Mouse (Mus musculus): ENCODE measurements around the gene Gskip. TPM values are rescaled to one million over a fixed set of nuclear protein-coding genes. Genes with fewer than 3 reads are reported as not detected.

Gskip gene
- total RNA-seq (2022), result 10 to 100 TPM; 20.3 to 25.9 (median 23.5) TPM

GRCm38 (mm10) chr12:105683933-105684901, at the start of gene Gskip:
Gene Gskip (plus strand): TSS chr12:105684829.
- DNase-seq, result peak; percentile 19

GRCm38 (mm10) chr12:105636551-105636950, 48.1 kb upstream of the Gskip start:
- DNase-seq, result no peak

DNA sequence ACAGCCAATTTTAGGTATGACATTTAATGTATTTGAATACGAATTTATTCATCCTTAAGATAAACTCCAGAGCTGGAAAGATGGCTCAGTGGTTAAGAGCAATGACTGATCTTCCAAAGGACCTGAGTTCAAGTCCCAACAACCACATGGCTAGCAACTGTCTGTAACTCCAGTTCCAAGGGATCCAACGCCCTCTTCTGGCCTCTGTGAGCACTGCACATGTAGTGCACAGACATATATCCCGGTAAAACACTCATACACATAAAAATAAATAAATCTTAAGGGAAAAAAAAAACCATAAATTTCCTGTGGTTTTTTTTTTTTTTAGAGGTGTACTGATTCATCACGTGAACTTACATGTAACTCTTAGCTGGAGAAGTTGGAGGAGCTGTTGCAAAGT, 47.1 kb upstream of the Gskip start:
- DNase-seq, result no peak

DNA sequence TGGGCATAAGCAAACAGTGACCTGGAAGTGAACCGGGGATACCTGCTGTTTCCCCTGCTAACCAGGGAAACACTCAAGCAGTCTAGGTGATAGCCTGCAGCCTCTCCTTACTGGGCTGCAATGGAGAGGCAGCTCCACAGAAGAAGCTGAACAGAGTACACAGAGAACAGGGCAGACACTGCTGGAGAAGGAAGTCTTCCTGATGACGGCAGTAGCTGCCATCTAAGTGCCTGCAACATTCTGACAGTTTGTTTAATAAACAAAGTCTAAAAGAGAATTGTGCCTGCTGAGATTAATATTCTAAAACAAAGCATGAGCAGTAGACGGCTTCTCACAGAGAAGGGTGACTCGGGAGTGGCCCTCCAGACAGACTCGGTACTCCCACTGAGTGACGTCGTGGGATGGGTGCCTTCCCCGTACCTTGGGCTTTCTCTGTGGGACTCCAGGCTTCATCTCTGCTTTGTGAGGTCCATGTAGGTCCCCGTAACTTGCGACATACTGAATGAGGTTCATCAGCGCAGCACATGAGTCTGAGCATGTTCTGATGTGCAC, 41.8 kb upstream of the Gskip start:
- no peak for DNase-seq

DNA sequence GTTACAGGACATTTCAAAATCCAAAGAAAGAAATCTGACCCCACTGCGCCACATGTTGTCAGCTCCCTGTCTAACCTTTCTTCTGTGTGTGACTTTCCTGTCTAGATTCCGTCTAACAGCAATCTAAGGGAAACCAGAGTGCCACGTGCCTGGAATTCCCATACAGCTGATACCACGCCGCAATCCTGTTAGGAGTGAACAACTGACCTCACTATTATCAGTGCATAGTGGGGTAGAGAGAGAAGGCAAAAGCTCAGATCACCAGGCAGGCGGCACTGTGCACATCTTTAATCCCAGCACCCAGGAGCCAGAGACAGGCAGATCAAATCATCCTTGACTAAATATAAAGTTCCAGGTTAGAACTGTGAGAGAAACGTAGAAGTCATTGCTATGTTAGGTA, 28.8 kb upstream of the Gskip start:
- DNase-seq, result no peak

DNA sequence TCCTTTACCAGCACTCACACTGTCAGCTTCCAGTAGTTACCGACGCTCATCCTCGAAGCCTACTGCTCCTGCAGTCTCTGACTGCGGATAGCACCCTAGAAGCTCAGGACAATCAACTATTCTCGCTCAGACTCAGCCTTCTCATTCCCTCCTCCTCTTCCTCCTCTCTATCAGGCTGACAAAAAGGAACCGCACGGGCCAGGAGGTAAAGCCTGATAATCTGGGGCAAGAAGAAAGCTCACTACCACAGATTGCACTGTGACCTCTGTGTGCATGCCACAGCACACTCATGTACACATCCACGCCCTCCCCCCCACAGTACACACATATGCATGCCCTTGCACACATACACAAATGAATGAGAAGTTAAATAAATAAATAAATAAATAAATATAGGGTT, 8.4 kb upstream of the Gskip start:
- no peak for DNase-seq

- DNase-seq, result no peak
These were observed 6.4 kb upstream of the Gskip start for GRCm38 (mm10) chr12:105678211-105678610.

GRCm38 (mm10) chr12:105678762-105679161, 5.9 kb upstream of the Gskip start:
- no peak for DNase-seq

DNA sequence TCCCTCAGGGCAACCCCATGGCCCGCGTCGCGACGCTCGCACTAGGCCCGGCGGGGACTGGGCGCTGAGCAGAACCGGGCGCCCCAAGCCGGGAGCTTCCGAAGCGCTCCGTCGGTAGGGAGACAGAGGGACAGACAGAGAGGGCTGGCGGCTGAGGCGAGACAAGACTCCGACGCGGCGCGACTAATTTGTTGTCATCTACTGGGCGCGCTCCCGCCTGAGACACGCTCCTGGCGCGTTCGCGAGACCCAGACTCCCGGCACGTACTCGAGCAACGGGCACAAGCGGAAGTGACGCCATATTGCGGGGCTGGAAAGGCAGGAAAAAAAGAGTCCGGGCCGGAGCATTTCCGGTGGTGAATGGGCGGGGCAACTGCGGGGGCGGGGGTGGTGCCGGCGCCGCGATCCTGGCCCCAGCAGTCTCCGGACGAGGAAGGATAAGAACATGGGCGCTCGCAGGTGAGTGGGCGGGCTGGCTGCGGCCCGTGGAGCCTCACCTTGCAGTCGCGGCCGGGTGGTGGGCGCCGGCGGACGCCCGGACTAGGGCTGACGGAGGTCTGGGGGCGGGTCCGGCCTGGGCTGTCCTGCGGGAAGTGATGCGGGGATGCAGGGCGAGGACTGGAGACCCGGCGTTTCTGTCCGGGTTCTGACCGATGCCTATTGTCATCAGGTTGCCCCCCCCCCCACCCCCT, 517 bp downstream of the Gskip start, which contains the start of gene Atg2b:
TSS of gene Atg2b (minus strand) at position 211 of the 691 bp plus-strand sequence.
- DNase-seq, result peak; percentile 93

DNA sequence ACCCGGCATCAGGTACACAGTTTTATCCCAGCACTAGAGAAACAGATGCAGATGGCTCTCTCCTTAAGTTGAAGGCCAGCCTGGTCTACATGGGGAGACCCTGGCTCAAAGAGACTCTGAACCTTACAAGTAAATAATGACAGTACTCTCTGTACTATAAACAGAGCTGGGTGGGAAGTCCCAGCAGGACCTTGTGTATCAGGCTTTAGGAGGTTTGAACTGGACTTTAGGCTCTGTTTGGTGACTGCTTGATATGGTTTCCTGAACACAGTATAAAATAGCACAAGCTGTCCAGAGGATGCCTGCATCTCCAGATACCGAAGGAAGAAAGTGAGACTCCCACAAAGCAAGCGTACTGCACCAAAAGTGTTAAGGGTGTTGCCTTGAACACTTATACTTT, 2.2 kb downstream of the Gskip start:
- no peak for DNase-seq

- no peak for DNase-seq
These were observed 2.8 kb downstream of the Gskip start for GRCm38 (mm10) chr12:105687416-105687815.

DNA sequence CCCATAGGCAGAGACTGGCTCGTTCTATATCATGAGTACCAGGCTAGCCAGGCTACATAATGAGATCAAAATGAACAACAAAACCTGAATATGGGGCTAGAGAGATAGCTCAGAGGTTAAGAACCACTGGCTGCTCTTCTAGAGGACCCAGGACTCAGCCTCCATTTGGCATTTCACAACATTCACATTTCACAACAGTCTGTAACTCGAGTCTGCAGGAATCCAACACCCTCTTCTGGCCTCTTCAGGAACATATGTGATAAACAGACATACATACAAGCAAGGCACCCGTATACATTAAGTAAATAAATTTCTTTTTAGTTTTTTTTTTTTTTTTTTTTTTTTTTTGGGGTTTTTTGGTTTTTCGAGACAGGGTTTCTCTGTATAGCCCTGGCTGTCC, 3.9 kb downstream of the Gskip start:
- no peak for DNase-seq

- DNase-seq, result no peak
These were observed 4.8 kb downstream of the Gskip start for GRCm38 (mm10) chr12:105689435-105689834.

DNA sequence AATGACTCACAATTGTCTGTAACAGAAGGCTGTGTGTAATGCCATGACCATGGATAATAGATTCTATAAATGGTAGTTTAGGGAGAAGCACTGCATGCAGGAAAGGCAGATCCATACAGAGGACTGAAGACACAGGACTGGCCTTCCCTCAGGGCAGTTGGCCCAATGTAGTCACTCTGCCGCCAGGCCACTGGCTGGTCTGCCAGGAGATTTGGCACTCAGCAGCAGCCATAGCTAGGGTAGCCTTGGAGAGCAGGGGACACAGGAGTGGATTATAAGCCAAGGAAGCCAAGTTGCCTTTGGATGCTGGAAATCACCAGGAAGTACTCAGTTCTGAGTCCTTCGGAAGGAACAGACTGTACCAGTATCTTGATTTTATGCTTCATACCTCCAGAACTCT, 9.4 kb downstream of the Gskip start:
- DNase-seq, result no peak

DNA sequence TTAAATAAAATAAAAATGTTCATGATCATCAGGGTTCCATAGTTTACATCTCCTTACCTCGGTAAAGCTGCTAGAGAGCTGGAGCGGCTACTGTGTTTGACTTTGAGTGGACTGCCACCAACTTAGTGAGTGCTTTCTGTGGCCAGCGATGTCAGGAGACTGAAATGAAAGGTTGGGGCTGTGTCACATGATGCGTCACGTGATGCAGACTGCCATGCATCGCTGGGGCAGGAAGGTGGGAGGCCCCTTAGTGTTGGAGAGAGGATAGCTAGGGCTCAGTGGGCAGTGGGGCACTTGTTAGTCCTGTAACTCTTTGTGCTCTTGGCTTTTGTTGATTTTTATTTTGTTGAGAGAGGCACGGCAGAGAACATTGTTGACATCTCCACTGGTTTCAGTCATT, 11.2 kb downstream of the Gskip start:
- DNase-seq, result no peak

DNA sequence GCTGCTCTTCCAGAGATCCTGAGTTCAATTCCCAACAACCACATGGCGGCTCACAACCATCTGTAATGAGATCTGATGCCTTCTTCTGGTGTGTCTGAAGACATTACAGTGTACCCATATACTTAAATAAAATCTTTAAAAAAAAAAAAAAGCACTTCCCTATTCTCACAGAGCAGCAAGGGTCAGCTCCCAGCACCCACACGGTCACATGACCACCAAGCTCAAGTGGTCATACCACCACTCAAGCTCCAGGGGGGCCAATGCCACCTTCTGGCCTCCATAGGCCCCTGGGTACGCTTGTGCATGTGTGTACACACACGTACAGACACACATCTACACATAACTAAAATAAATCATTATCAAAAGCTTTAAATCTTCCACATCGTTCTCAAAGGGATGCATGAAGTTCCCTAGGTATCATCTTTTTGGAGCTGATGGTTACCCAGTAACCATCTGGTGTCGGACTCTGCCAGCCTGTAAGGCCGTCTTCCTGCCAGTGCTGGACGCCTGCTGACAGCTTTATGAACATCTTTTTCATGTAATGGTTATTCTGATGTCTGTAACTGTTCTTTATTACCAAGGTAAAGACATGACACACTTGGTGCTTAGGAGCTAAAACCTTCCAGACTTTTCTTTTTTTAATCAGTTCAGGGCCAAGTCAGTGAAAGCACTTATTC, 12.6 kb downstream of the Gskip start:
- DNase-seq, result no peak

DNA sequence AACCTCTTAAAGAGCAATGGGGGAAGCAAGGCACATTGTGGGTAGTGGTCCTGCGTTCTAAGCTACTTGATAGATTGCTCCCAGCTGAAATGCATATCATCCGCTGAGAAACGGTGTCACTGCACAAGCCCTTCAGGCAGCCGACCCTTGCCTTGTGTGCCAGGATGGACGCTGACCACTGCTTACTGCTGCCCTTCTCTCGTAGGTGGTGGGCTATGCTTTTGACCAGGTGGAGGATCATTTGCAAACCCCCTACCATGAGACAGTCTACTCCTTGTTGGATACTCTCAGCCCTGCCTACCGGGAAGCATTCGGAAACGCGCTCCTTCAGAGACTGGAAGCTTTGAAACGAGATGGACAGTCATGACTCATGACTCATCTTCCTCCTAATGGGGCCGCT, 15.8 kb downstream of the Gskip start:
- no peak for DNase-seq

- DNase-seq, result peak; percentile 82
These were observed 21.3 kb downstream of the Gskip start, which contains the start of gene Ak7 for GRCm38 (mm10) chr12:105705799-105706487. Gene Ak7 (plus strand): TSS chr12:105705976.

DNA sequence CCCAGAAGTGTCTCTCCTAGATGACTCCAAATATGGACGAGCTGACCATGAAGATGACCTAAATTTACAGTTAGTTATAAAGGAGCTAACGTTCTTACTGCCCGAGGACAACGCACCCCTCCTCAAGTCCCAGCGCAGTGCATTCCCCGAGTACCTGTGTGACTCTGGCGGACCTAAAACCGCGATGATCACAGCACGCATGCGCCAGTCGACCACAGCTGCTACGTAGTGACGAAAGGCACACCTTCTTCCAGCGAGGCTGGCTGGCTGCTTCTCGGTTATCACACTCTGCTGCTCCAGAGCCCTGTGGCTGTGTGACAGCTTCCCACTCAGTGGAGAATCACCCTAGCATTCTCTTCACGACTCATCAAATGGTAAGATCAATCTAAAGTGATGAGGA, 34.0 kb downstream of the Gskip start:
- peak; percentile 20 for DNase-seq

GRCm38 (mm10) chr12:105720196-105720595, 35.6 kb downstream of the Gskip start:
- no peak for DNase-seq

DNA sequence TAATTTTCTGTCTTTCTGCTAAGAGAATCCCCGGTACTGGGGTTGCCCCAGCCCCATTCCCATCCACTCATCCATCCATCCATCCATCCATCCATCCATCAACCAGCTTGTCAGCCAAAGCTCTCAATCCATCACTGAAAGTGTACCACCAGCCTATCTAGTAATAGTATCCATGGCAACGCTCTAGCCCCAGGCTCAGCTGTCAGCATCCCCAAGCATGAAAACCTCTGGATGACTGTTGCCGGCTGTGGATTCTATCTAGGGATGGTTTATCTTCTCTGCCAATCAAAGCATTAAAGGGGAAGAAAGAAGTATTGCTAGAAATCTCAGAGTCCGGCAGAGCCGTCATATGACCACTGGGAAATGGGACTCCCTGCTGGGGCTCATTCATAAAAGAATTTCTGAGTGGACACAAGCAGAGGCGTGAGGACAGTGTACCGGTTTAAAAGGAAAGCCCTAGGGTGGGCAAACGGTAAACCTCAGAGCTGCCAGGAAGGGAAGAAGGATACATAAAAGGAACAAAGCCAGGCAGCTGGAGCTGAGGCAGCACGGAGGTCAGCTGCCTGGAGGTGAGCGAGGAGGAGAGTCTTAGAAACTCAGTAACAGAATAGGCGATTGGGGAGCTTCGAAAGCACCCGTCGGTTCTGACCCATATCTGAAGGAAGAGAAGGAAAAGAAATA, 37.0 kb downstream of the Gskip start:
- no peak for DNase-seq
